Mouse (Mus musculus) intestine, postnatal 0 days (tissue): ENCODE results near the gene Pygm. TPM values are rescaled to one million over a fixed set of nuclear protein-coding genes. Genes with fewer than 3 reads are reported as not detected.

Source experiments
- ATAC-seq: fragments of 200-750 bp; cut with Nextera tagmentation; 2 replicates; pipeline ENCODE4 v1.8.0; 2017; ENCODE audit warnings: mild to moderate bottlenecking, moderate TSS enrichment, moderate library complexity
- H3K27ac ChIP-seq: fragments of 300-500 bp; sonication (generic); 2 replicates; pipeline ENCODE4 v1.5.1; 2014; ENCODE audit warnings: mild to moderate bottlenecking, low read depth, low read length, moderate library complexity
- H3K27me3 ChIP-seq: fragments of 300-500 bp; sonication (generic); replicated peaks from 2 replicates; pipeline ENCODE4 v1.6.1; 2014; ENCODE audit warnings: low read length, mixed read lengths; ENCODE audit not compliant: control insufficient read depth, insufficient read depth
- H3K36me3 ChIP-seq: fragments of 300-500 bp; sonication (generic); 2 replicates; pipeline ENCODE4 v1.6.1; 2014; ENCODE audit warnings: mild to moderate bottlenecking, moderate library complexity; ENCODE audit not compliant: control insufficient read depth, insufficient read depth
- H3K4me1 ChIP-seq: fragments of 300-500 bp; sonication (generic); replicated peaks from 2 replicates; pipeline ENCODE4 v1.6.1; 2014; ENCODE audit warnings: antibody characterized with exemption, low read length, mixed read lengths; ENCODE audit not compliant: control insufficient read depth, insufficient read depth
- H3K4me2 ChIP-seq: fragments of 300-500 bp; sonication (generic); replicated peaks from 2 replicates; pipeline ENCODE4 v1.6.1; 2014; ENCODE audit warnings: low read depth, mild to moderate bottlenecking, moderate library complexity
- H3K4me3 ChIP-seq: fragments of 300-500 bp; sonication (generic); 2 replicates; pipeline ENCODE4 v1.5.1; 2014; ENCODE audit warnings: low read depth, low read length
- H3K9ac ChIP-seq: fragments of 300-500 bp; sonication (generic); 2 replicates; pipeline ENCODE4 v1.6.1; 2014; ENCODE audit warnings: mild to moderate bottlenecking, low read depth, low read length
- H3K9me3 ChIP-seq: fragments of 300-500 bp; sonication (generic); 2 replicates; pipeline ENCODE4 v1.6.1; 2016; ENCODE audit warnings: mixed run types; ENCODE audit not compliant: control insufficient read depth
- CTCF ChIP-seq: sonication (generic); IDR thresholded peaks from 2 replicates; pipeline ENCODE4 v1.5.1; 2016; ENCODE audit warnings: low read depth, mild to moderate bottlenecking, control low read depth, antibody characterized with exemption, moderate library complexity
- WGBS: fragments of 180-500 bp; shearing (Covaris S2); extraction: QIAGEN DNeasy Blood & Tissue Kit; methylation state at CpG from one replicate; pipeline ENCODE4 v1.1.7; 2014; 5-methylcytosine and 5-hydroxymethylcytosine counted together
- polyA plus RNA-seq: library from polyadenylated mRNA; unstranded; fragments of >200 nt; fragmentation: Nextera tagmentation; extraction: Ambion mirVana; gene quantifications from 2 replicates; pipeline ENCODE4 v1.2.1, GENCODE M21; 2015

Pygm gene
- polyA plus RNA-seq: 4.1 and 4.7 TPM in 2 replicates

GRCm38 (mm10) chr19:6384128-6384527, at the start of gene Pygm:
Gene Pygm, plus strand, starts transcription at chr19:6384399.
- H3K27ac ChIP-seq: no peak within 1 kb of the TSS
- no peaks in the 10 kb centered on the region for H3K9me3 ChIP-seq
- no peak within 1 kb of the TSS for H3K4me3 ChIP-seq
- TF ChIP-seq CTCF: no peak
- no peaks in the 10 kb centered on the region for H3K27me3 ChIP-seq
- WGBS: 36% methylated on average over 7 of the region's 7 CpGs
- ATAC-seq: no peak
- peaks cover 4% of the 10 kb centered on the region for H3K36me3 ChIP-seq
- H3K4me1 ChIP-seq: no peaks in the 10 kb centered on the region; the same call in 1 of the 2 replicates
- no peak within 1 kb of the TSS for H3K9ac ChIP-seq
- H3K4me2 ChIP-seq: peak within 1 kb of the TSS; percentile 35

- no peaks in the 10 kb centered on the region for H3K27me3 ChIP-seq
- ATAC-seq: peak; percentile 88
- peak within 1 kb of the TSS; percentile 87 for H3K4me2 ChIP-seq
- H3K9ac ChIP-seq: peak within 1 kb of the TSS; percentile 67
- no peaks in the 10 kb centered on the region for H3K4me1 ChIP-seq
- H3K9me3 ChIP-seq: no peaks in the 10 kb centered on the region
- peak; percentile 70 for TF ChIP-seq CTCF
- WGBS: under 1% methylated on average over 43 of the region's 43 CpGs
- H3K27ac ChIP-seq: peak within 1 kb of the TSS; percentile 57
- H3K4me3 ChIP-seq: peak within 1 kb of the TSS; percentile 81
- H3K36me3 ChIP-seq: peaks cover 31% of the 10 kb centered on the region
These were observed 49.3 kb upstream of the Pygm start, which contains the start of gene Men1 for GRCm38 (mm10) chr19:6334673-6335457. Gene Men1, plus strand, starts transcription at chr19:6334979.

- ATAC-seq: 0 out of 2 replicates have a peak, but pooled peaks have one; percentile 19
- peak overlapping the region; percentile 81 for H3K4me3 ChIP-seq
- H3K27me3 ChIP-seq: no peaks in the 10 kb centered on the region
- WGBS: under 1% methylated on average over 24 of the region's 25 CpGs
- TF ChIP-seq CTCF: peak; percentile 30; the same call in 1 of the 2 replicates
- peak overlapping the region; percentile 87 for H3K4me2 ChIP-seq
- peak overlapping the region; percentile 67 for H3K9ac ChIP-seq
- peaks cover 33% of the 10 kb centered on the region for H3K36me3 ChIP-seq
- no peaks in the 10 kb centered on the region for H3K4me1 ChIP-seq
- peak overlapping the region; percentile 57; the same call in 1 of the 2 replicates for H3K27ac ChIP-seq
- H3K9me3 ChIP-seq: no peaks in the 10 kb centered on the region
These were observed 48.8 kb upstream of the Pygm start for GRCm38 (mm10) chr19:6335458-6335827.

GRCm38 (mm10) chr19:6336920-6337319, 47.3 kb upstream of the Pygm start:
- H3K4me1 ChIP-seq: no peaks in the 10 kb centered on the region
- H3K36me3 ChIP-seq: peaks cover 33% of the 10 kb centered on the region
- no peak overlapping the region for H3K4me3 ChIP-seq
- H3K9ac ChIP-seq: no peak overlapping the region
- H3K27me3 ChIP-seq: no peaks in the 10 kb centered on the region
- H3K27ac ChIP-seq: no peak overlapping the region
- no peak for TF ChIP-seq CTCF
- H3K4me2 ChIP-seq: peak overlapping the region; percentile 87
- no peak for ATAC-seq
- H3K9me3 ChIP-seq: no peaks in the 10 kb centered on the region
- WGBS: 89% methylated on average over 10 of the region's 10 CpGs

GRCm38 (mm10) chr19:6338171-6338570, 46.0 kb upstream of the Pygm start:
- ATAC-seq: no peak
- no peaks in the 10 kb centered on the region for H3K27me3 ChIP-seq
- WGBS: 95% methylated on average over 7 of the region's 7 CpGs

GRCm38 (mm10) chr19:6338716-6339115, 45.5 kb upstream of the Pygm start:
- Histone ChIP-seq H3K4me3 (no peak overlapping the region), H3K4me1 (no peaks in the 10 kb centered on the region), H3K9ac (no peak overlapping the region), H3K4me2 (no peak overlapping the region), H3K36me3 (peaks cover 37% of the 10 kb centered on the region), H3K9me3 (no peaks in the 10 kb centered on the region), H3K27me3 (no peaks in the 10 kb centered on the region), H3K27ac (no peak overlapping the region)
- TF ChIP-seq CTCF: no peak
- no peak for ATAC-seq
- WGBS: 94% methylated on average over 11 of the region's 11 CpGs

More at GRCm38 (mm10) chr19:6338171-6338570, 46.0 kb upstream of the Pygm start:
- no peak overlapping the region for H3K4me2 ChIP-seq
- H3K27ac ChIP-seq: no peak overlapping the region
- no peak overlapping the region for H3K4me3 ChIP-seq
- H3K9me3 ChIP-seq: no peaks in the 10 kb centered on the region
- H3K9ac ChIP-seq: no peak overlapping the region
- H3K36me3 ChIP-seq: peaks cover 34% of the 10 kb centered on the region
- no peak for TF ChIP-seq CTCF
- H3K4me1 ChIP-seq: no peaks in the 10 kb centered on the region
